Mouse (Mus musculus) heart, embryonic 16.5 days (tissue): ENCODE results near the gene Vmn1r213. TPM values are rescaled to one million over a fixed set of nuclear protein-coding genes. Genes with fewer than 3 reads are reported as not detected.

Experiments
- ATAC-seq: fragments of 200-750 bp; cut with Nextera tagmentation; replicated peaks from 2 replicates; pipeline ENCODE4 v1.8.0; 2017; ENCODE audit warnings: moderate number of reproducible peaks; ENCODE audit not compliant: insufficient read depth, low FRiP score; ENCODE audit errors: extremely low read depth
- H3K27ac ChIP-seq: fragments of 300-500 bp; sonication (generic); 2 replicates; pipeline ENCODE4 v1.5.1; 2014; ENCODE audit warnings: mild to moderate bottlenecking, low read length, control low read depth, moderate library complexity
- H3K27me3 ChIP-seq: fragments of 300-500 bp; sonication (generic); 2 replicates; pipeline ENCODE4 v1.6.1; 2014; ENCODE audit warnings: low read length, mixed read lengths; ENCODE audit not compliant: control insufficient read depth, insufficient read depth
- H3K36me3 ChIP-seq: fragments of 300-500 bp; sonication (generic); 2 replicates; pipeline ENCODE4 v1.6.1; 2014; ENCODE audit not compliant: control insufficient read depth, insufficient read depth
- H3K4me1 ChIP-seq: fragments of 300-500 bp; sonication (generic); 2 replicates; pipeline ENCODE4 v1.6.1; 2014; ENCODE audit warnings: low read length, mixed read lengths; ENCODE audit not compliant: control insufficient read depth, insufficient read depth
- H3K4me2 ChIP-seq: fragments of 300-500 bp; sonication (generic); 2 replicates; pipeline ENCODE4 v1.6.1; 2014; ENCODE audit warnings: low read depth, mild to moderate bottlenecking, control low read depth, low read length
- H3K4me3 ChIP-seq: fragments of 300-500 bp; sonication (generic); 2 replicates; pipeline ENCODE4 v1.5.1; 2014; ENCODE audit warnings: mild to moderate bottlenecking, control low read depth, low read length
- H3K9ac ChIP-seq: fragments of 300-500 bp; sonication (generic); 2 replicates; pipeline ENCODE4 v1.6.1; 2014; ENCODE audit warnings: low read length, control low read depth
- H3K9me3 ChIP-seq: fragments of 300-500 bp; sonication (generic); replicated peaks from 2 replicates; pipeline ENCODE4 v1.6.1; 2016; ENCODE audit warnings: low read length; ENCODE audit not compliant: control insufficient read depth
- WGBS: fragments of 180-500 bp; shearing (Covaris S2); extraction: QIAGEN DNeasy Blood & Tissue Kit; methylation state at CpG from one replicate; pipeline ENCODE4 v1.1.7; 2014; 5-methylcytosine and 5-hydroxymethylcytosine counted together
- polyA plus RNA-seq: library from polyadenylated mRNA; unstranded; fragments of >200 nt; fragmentation: Nextera tagmentation; extraction: Ambion mirVana; gene quantifications from 2 replicates; pipeline ENCODE4 v1.2.1, GENCODE M21; 2015

Vmn1r213 gene
- polyA plus RNA-seq, result not detected in 2 replicates

- Histone ChIP-seq H3K4me1 (no peaks in the 10 kb centered on the region), H3K4me2 (no peak within 1 kb of the TSS), H3K27me3 (no peaks in the 10 kb centered on the region), H3K36me3 (no peaks in the 10 kb centered on the region), H3K9me3 (no peaks in the 10 kb centered on the region; the same call in 1 of the 2 replicates), H3K9ac (no peak within 1 kb of the TSS), H3K4me3 (no peak within 1 kb of the TSS), H3K27ac (no peak within 1 kb of the TSS)
- ATAC-seq, result no peak
- WGBS, result 70% methylated on average over 1 of the region's 1 CpGs
These were observed at the start of gene Vmn1r213 for GRCm38 (mm10) chr13:23007356-23007755. TSS of gene Vmn1r213 (plus strand) at chr13:23007656.

GRCm38 (mm10) chr13:22990214-22990891 lies 17.1 kb upstream of the Vmn1r213 start:
- Histone ChIP-seq H3K36me3 (no peaks in the 10 kb centered on the region), H3K27me3 (no peaks in the 10 kb centered on the region), H3K9me3 (no peaks in the 10 kb centered on the region; the same call in 1 of the 2 replicates), H3K27ac (no peak overlapping the region), H3K9ac (no peak overlapping the region), H3K4me2 (no peak overlapping the region), H3K4me3 (no peak overlapping the region), H3K4me1 (no peaks in the 10 kb centered on the region)
- no peak for ATAC-seq
- 77% methylated on average over 11 of the region's 11 CpGs for WGBS

GRCm38 (mm10) chr13:22992178-22992700 lies 15.2 kb upstream of the Vmn1r213 start:
- Histone ChIP-seq H3K27me3 (no peaks in the 10 kb centered on the region), H3K4me1 (no peaks in the 10 kb centered on the region), H3K36me3 (no peaks in the 10 kb centered on the region), H3K9me3 (peaks cover 2% of the 10 kb centered on the region; the same call in 1 of the 2 replicates), H3K9ac (no peak overlapping the region), H3K27ac (no peak overlapping the region), H3K4me2 (no peak overlapping the region), H3K4me3 (no peak overlapping the region)
- no peak for ATAC-seq
- WGBS, result 44% methylated on average over 1 of the region's 1 CpGs

GRCm38 (mm10) chr13:22992721-22993120 lies 14.7 kb upstream of the Vmn1r213 start:
- no peak for ATAC-seq
- H3K36me3 ChIP-seq, result no peaks in the 10 kb centered on the region

GRCm38 (mm10) chr13:23018158-23018557 lies 10.7 kb downstream of the Vmn1r213 start:
- Histone ChIP-seq H3K4me1 (no peaks in the 10 kb centered on the region), H3K4me2 (no peak overlapping the region), H3K27ac (no peak overlapping the region), H3K9me3 (no peaks in the 10 kb centered on the region), H3K9ac (no peak overlapping the region), H3K36me3 (no peaks in the 10 kb centered on the region), H3K27me3 (no peaks in the 10 kb centered on the region), H3K4me3 (no peak overlapping the region)
- no peak for ATAC-seq

More at GRCm38 (mm10) chr13:22992721-22993120, 14.7 kb upstream of the Vmn1r213 start:
- Histone ChIP-seq H3K9ac (no peak overlapping the region), H3K27me3 (no peaks in the 10 kb centered on the region), H3K27ac (no peak overlapping the region), H3K4me1 (no peaks in the 10 kb centered on the region), H3K4me3 (no peak overlapping the region), H3K4me2 (no peak overlapping the region), H3K9me3 (peaks cover 6% of the 10 kb centered on the region)
- WGBS, result 59% methylated on average over 2 of the region's 2 CpGs

GRCm38 (mm10) chr13:23024812-23025211 lies 17.4 kb downstream of the Vmn1r213 start:
- H3K4me2 ChIP-seq, result no peak overlapping the region
- no peak overlapping the region for H3K27ac ChIP-seq
- ATAC-seq, result no peak
- H3K4me1 ChIP-seq, result no peaks in the 10 kb centered on the region
- no peaks in the 10 kb centered on the region for H3K27me3 ChIP-seq
- H3K9ac ChIP-seq, result no peak overlapping the region
- no peak overlapping the region for H3K4me3 ChIP-seq
- H3K36me3 ChIP-seq, result no peaks in the 10 kb centered on the region
- no peaks in the 10 kb centered on the region for H3K9me3 ChIP-seq

GRCm38 (mm10) chr13:23030118-23030517 lies 22.7 kb downstream of the Vmn1r213 start, which contains the start of gene Vmn1r214:
TSS of gene Vmn1r214 (plus strand) at chr13:23030418.
- Histone ChIP-seq H3K4me2 (no peak within 1 kb of the TSS), H3K27me3 (no peaks in the 10 kb centered on the region), H3K9me3 (no peaks in the 10 kb centered on the region), H3K27ac (no peak within 1 kb of the TSS), H3K4me1 (no peaks in the 10 kb centered on the region), H3K4me3 (no peak within 1 kb of the TSS), H3K36me3 (no peaks in the 10 kb centered on the region), H3K9ac (no peak within 1 kb of the TSS)
- no peak for ATAC-seq
- 87% methylated on average over 3 of the region's 3 CpGs for WGBS

GRCm38 (mm10) chr13:23057778-23058177 lies 50.3 kb downstream of the Vmn1r213 start:
- 59% methylated on average over 1 of the region's 1 CpGs for WGBS
- no peaks in the 10 kb centered on the region for H3K36me3 ChIP-seq
- ATAC-seq, result no peak
- H3K9me3 ChIP-seq, result no peaks in the 10 kb centered on the region
- H3K4me1 ChIP-seq, result no peaks in the 10 kb centered on the region
- no peak overlapping the region for H3K9ac ChIP-seq
- H3K27ac ChIP-seq, result no peak overlapping the region
- H3K4me2 ChIP-seq, result no peak overlapping the region
- no peaks in the 10 kb centered on the region for H3K27me3 ChIP-seq
- no peak overlapping the region for H3K4me3 ChIP-seq
